Mouse (Mus musculus): ENCODE data around the gene Slc50a1.

DNA sequence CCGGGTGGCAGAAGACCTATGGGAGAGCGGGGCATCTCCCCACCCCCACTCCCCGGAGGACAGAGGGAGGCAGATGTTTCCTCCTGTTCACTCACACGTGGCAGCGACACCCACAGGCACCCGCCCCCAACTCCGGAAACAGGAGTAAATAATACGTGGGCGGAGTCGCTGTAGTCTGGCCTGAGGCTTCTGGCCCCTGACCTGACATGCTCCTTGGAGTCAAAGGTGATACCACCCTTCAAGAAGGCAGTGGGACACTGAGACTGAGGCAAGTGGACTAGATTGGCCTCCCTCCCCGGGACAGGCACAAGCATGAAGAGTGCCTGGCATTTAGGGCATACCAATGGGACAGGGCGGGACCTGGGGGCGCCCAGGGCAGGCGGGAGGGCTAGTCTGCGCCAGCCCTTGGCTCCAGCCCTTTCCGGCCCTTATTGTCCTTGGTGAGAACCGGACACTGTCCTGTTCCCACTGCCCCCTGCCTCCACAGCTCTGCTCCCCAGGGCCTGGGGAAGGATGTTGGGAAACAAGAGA is 18.9 kb downstream of the Slc50a1 start:
- no peak for TF ChIP-seq CTCF (IDR thresholded peaks at IDR 0.05; ENCODE audit: low read depth)
- TF ChIP-seq EP300 (optimal IDR thresholded peaks at IDR 0.05) = no peak
